Comparison of ENCODE assay signal across 21 mouse cellular contexts in the genomic region with DNA sequence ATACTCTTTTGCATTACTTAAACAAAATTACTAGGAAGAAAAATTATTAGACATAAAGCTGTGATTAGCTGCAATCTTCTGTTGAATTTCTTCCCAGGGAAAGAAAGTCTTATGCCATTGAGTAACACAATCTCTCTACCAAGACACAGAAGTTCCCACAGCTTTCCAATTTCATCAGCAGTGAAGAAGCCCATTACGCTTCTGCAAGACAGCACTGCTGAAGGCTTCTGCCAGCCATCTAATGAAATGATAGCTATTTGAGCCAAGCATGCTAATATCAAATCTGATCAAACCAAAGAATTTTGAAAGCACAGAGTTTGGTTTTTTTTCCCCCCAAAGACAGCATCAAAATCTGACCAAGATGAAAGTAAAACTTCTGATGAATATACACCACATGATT.
DNase-seq lines count a peak whose midpoint lies in the region; ATAC-seq and TF ChIP-seq lines count a peak whose summit lies in the region.
"Had no signal": no experiment of that assay in that cellular context is flagged by ENCODE, and none has a peak within 500 bp of the region (broad histone marks: within the 10 kb centered on the region; RNA-seq: fewer than 3 reads in every experiment).

No protein-coding gene starts in this region.

- peak overlapping the region; percentile 51; the same call in 1 of the 2 replicates for H3K27ac ChIP-seq in cerebellum, adult 2 months (ENCODE audit: insufficient read depth, low read length)
- no peak overlapping the region for H3K27ac ChIP-seq in midbrain, embryonic 14.5 days (replicated peaks; ENCODE audit: low read depth, low read length)
- no peak overlapping the region for H3K27ac ChIP-seq in midbrain, embryonic 10.5 days (replicated peaks)
- H3K27ac ChIP-seq: forebrain, embryonic 15.5 days; heart, embryonic 13.5 days; hindbrain, embryonic 12.5 days; intestine, embryonic 15.5 days had no signal

- H3K4me1 ChIP-seq in cerebellum, adult 2 months (ENCODE audit: control insufficient read depth, insufficient read depth, low read length), result peaks cover 15% of the 10 kb centered on the region; the same call in 1 of the 2 replicates
- H3K4me1 ChIP-seq in midbrain, embryonic 14.5 days (ENCODE audit: control insufficient read depth, insufficient read depth, low read length), result no peaks in the 10 kb centered on the region
- no peaks in the 10 kb centered on the region for H3K4me1 ChIP-seq in midbrain, embryonic 10.5 days
- H3K4me1 ChIP-seq: forebrain, embryonic 15.5 days; heart, embryonic 13.5 days; hindbrain, embryonic 12.5 days; intestine, embryonic 15.5 days had no signal

- H3K9me3 ChIP-seq in midbrain, embryonic 14.5 days (ENCODE audit: control insufficient read depth, low read length), result no peaks in the 10 kb centered on the region
- no peaks in the 10 kb centered on the region for H3K9me3 ChIP-seq in midbrain, embryonic 10.5 days (replicated peaks)
- H3K9me3 ChIP-seq: forebrain, embryonic 15.5 days; G1E; heart, embryonic 13.5 days; hindbrain, embryonic 12.5 days; intestine, embryonic 15.5 days had no signal

- no peak for TF ChIP-seq POLR2A in cerebellum, adult 2 months (IDR thresholded peaks at IDR 0.05; ENCODE audit: borderline replicate concordance, insufficient read depth, low read length)

- no peaks in the 10 kb centered on the region for H3K36me3 ChIP-seq in midbrain, embryonic 14.5 days (ENCODE audit: control insufficient read depth, insufficient read depth, low read length)
- H3K36me3 ChIP-seq in midbrain, embryonic 10.5 days, result no peaks in the 10 kb centered on the region
- H3K36me3 ChIP-seq: forebrain, embryonic 15.5 days; G1E; heart, embryonic 13.5 days; hindbrain, embryonic 12.5 days; intestine, embryonic 15.5 days had no signal

- TF ChIP-seq CTCF in cerebellum, adult 2 months (IDR thresholded peaks at IDR 0.05; ENCODE audit: borderline replicate concordance, insufficient read depth, low read depth, low read length), result no peak

- H3K4me3 ChIP-seq in cerebellum, adult 2 months (replicated peaks; ENCODE audit: insufficient read depth, low read depth, low read length), result no peak overlapping the region
- H3K4me3 ChIP-seq in midbrain, embryonic 14.5 days (replicated peaks; ENCODE audit: low read depth, low read length), result no peak overlapping the region
- H3K4me3 ChIP-seq in midbrain, embryonic 10.5 days, result no peak overlapping the region
- H3K4me3 ChIP-seq: forebrain, embryonic 15.5 days; heart, embryonic 13.5 days; hindbrain, embryonic 12.5 days; intestine, embryonic 15.5 days had no signal

- H3K9ac ChIP-seq in midbrain, embryonic 14.5 days (replicated peaks; ENCODE audit: low read length), result no peak overlapping the region
- H3K9ac ChIP-seq: forebrain, embryonic 15.5 days; heart, embryonic 13.5 days; hindbrain, embryonic 12.5 days; intestine, embryonic 15.5 days had no signal

- H3K27me3 ChIP-seq in cerebellum, adult 2 months (ENCODE audit: control insufficient read depth, insufficient read depth, low read length), result no peaks in the 10 kb centered on the region
- no peaks in the 10 kb centered on the region for H3K27me3 ChIP-seq in midbrain, embryonic 14.5 days (ENCODE audit: control insufficient read depth, insufficient read depth, low read length)
- H3K27me3 ChIP-seq in midbrain, embryonic 10.5 days (ENCODE audit: low read depth, poor library complexity, severe bottlenecking), result no peaks in the 10 kb centered on the region
- H3K27me3 ChIP-seq: forebrain, embryonic 15.5 days; heart, embryonic 13.5 days; hindbrain, embryonic 12.5 days; intestine, embryonic 15.5 days had no signal

- peak in 1 of 2 experiments; percentile 49 for DNase-seq in cerebellum, adult 2 months
- no peak for DNase-seq in cerebellum, postnatal 4 days (ENCODE audit: low spot score in 2 of 2)
- peak; percentile 29 to 35 for DNase-seq in cerebellum, postnatal 25 days
- DNase-seq in cerebellum, adult 9-11 months, result no peak
- DNase-seq in midbrain, embryonic 14.5 days, result peak; percentile 26
- DNase-seq in midbrain, embryonic 10.5 days (ENCODE audit: low spot score), result no peak
- DNase-seq in thymus, postnatal 10 days (ENCODE audit: low spot score in 2 of 2), result no peak
- DNase-seq: adrenal gland, adult 8-10 months; adrenal gland, postnatal 36 days; B cell, adult 2 months; cerebellum, postnatal 36 days; gastrocnemius, postnatal 36 days; heart, adult 11 months; heart, postnatal 4 days; kidney, adult 18-20 months had no signal

- H3K4me2 ChIP-seq in midbrain, embryonic 14.5 days (ENCODE audit: low read length), result no peak overlapping the region
- H3K4me2 ChIP-seq: forebrain, embryonic 15.5 days; heart, embryonic 13.5 days; hindbrain, embryonic 12.5 days; intestine, embryonic 15.5 days had no signal

- ATAC-seq in midbrain, embryonic 14.5 days (ENCODE audit: low FRiP score, low TSS enrichment), result no peak
- ATAC-seq: CD4-positive, CD25-positive, alpha-beta regulatory T cell, adult 4 months; forebrain, embryonic 15.5 days; intestine, embryonic 15.5 days had no signal

- WGBS in cerebellum, adult 2 months, result 13% methylated on average over 1 of the region's 1 CpGs
- 57% methylated on average over 1 of the region's 1 CpGs for WGBS in midbrain, embryonic 14.5 days
- WGBS in midbrain, embryonic 10.5 days, result 87% methylated on average over 1 of the region's 1 CpGs

Comparison
In these comparisons a context has a peak if more than half of its experiments do, and no peak if none do; other contexts are left out.
1. DNase-seq: peak in cerebellum, postnatal 25 days (2 of 2) and midbrain, embryonic 14.5 days (single experiment); none in cerebellum, postnatal 4 days (0 of 2), cerebellum, adult 9-11 months (single experiment), midbrain, embryonic 10.5 days (single experiment) and thymus, postnatal 10 days (0 of 2).